Mouse (Mus musculus) gastrocnemius, postnatal 4 days (tissue): ENCODE measurements around the gene Limd1. TPM values are rescaled to one million over a fixed set of nuclear protein-coding genes. Genes with fewer than 3 reads are reported as not detected.

Experiments
- total RNA-seq, 2 experiments: library from RNA; stranded (reverse); gene quantifications; 2 replicates each; pipeline ENCODE4 v1.2.3; 2021

Gene Limd1
- total RNA-seq, 2 experiments from 2014 or later, result 49.4 to 58.0 TPM

Other genes starting within 250 kb of the Limd1 start
- 10 to 100 TPM; 13.1 to 14.3 TPM for gene Tmem158, start 217.9 kb upstream of the Limd1 start, total RNA-seq
- gene Lars2, start 111.8 kb upstream of the Limd1 start, total RNA-seq, result 10 to 100 TPM; 46.4 to 94.9 TPM
- 10 to 100 TPM; 25.8 to 30.0 TPM for gene Sacm1l, start 51.1 kb downstream of the Limd1 start, total RNA-seq
- not detected for gene Slc6a20b, start 153.9 kb downstream of the Limd1 start, total RNA-seq
- under 1 TPM in 1 of 2 experiments, not detected in 1; 0.20 TPM for gene Ccr9, start 199.7 kb downstream of the Limd1 start, total RNA-seq
- gene Slc6a20a, start 200.2 kb downstream of the Limd1 start, total RNA-seq, result not detected
- gene Lztfl1, start 239.0 kb downstream of the Limd1 start, total RNA-seq, result 10 to 100 TPM; 35.3 to 41.7 TPM